Mouse (Mus musculus) stomach, postnatal 0 days (tissue): ENCODE measurements around the gene Fes.

ENCODE experiments used
- CTCF ChIP-seq: IDR thresholded peaks from 2 replicates; pipeline ENCODE4 v1.5.1; 2016; ENCODE audit warnings: antibody characterized with exemption, low read depth, mild to moderate bottlenecking, moderate library complexity
- EP300 ChIP-seq: optimal IDR thresholded peaks from 2 replicates; pipeline ENCODE3; 2016; ENCODE audit warnings: antibody characterized with exemption

DNA sequence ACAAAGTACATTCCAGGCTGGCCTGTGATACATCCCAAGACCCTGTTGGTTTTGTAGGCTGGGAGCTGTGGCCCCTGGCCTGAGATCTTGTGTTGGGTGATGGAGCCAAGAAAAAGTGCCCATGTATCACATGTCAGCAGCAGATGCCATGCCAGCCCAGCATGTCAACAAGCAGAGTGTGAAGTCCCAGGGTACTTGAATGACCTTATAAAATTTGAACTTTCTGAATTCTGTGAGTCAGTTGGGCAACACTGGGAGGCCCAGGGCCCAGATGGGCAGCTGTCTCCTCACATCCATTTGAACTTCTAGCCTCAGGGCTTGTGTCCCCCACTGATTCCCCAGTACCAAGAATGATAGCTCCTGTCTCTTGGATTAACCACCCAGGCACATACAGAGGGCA, 29.9 kb upstream of the Fes start:
- TF ChIP-seq EP300 (no peak), CTCF (no peak)
